Mouse (Mus musculus): ENCODE measurements around the gene Gm49361.

The Gm49361 gene

DNA sequence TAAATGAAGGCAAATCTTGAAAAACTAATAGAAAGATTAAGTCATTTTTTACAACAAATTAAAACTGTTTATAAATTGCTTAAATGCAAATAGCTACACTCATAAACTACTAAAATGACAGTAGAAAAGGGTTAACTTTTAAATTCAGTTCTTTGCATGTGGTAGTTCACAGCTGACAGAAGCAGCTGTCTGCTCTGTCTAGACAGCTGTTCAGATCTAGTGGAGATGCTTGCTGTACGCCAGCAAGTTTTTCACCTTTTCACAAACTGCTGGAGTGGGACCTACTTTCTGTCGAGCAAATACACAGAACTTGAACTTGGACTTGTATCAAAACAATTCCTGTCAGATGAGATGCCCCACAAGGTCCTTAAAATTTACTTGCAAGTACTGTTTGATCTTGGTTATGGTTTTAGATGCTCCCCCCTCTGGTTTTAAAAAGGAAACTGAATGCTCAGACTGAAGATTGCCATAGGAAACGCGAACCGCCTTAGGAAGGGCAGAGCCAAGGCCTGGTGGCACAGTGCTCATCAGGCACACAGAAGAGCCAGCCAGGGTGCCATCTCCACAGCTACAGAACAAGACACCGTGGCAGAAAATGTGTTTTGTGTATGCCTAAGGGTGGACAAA is 129.5 kb downstream of the Gm49361 start:
- DNase-seq: no peak

DNA sequence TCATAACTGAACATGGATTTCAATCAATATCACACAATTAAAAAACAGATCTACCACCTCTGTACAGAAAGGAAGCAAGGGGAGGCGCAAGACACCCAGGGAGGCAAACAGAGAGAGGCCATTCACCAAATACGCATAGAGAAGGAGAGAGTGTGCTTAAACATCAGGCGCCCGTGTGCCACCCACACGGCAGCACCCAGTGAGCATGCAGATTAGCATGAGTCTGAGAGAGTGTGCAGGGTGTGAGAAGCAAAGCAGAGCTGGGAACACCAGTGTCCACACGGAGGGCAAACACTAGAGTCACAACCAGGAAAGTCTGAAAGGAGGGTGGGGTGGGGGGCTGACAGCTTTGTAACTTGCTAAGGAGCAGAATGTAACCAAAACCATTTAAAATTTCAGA is 130.1 kb downstream of the Gm49361 start:
- no peak for DNase-seq

DNA sequence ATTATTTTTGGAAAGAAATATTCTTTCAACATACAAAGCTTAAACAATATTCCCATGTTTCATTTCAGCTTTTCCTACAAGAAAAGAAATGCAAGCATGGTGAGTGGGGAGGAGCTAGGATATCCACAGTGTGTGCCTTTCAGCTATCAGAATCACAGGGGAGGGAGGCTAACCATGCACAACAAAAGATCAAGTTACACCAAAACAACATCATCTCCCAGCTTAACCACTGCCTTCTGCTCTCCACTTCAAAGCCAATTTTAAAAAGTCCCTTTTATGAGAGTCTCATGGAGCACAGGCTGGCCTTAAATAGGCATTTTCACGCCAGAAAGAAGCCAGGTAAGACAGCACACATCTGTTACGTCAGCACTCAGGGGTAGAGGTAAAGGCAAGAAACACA is 134.9 kb downstream of the Gm49361 start:
- no peak for DNase-seq

DNA sequence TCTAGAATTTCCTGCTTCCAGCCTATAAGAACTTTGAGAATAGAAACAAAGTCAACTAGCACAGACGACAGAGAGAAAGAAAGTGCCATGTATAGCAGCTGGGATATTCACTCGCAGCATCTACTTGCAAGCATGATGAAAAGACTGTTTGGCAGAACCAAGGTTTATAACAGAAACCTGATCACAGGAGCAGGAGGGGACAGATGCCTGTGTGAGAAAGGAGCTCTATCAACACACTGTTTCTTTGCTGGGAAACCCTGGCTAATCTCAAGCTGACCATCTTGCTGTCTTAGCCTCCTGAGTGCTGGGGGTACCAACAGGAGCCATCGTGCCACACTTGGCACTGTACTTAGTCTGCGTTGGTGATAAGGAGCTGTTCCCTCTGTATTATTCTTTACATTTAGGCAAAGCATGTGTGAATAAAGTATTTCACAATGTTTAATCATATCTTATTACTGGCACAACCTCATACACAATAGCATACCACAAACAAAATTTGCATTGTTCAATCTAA is 136.0 kb downstream of the Gm49361 start:
- no peak for DNase-seq

DNA sequence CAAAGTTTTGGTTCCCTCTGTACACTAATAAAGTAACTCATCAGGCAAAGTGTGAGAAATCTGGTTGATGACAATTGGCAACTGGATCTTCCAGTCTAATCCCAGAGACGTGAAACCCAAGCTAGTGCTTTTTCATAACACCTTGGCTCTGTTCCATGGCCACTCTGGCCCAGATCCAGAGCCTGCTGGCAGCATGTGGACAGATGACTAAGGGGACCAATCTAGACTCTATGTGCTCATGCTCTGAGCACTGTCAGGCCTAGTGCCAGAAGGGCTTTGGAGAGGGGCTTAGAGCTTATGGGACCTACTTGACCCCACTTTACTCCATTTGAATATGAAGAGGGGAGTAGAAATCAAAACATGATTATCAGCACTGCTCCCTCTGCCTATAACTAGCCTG is 138.4 kb downstream of the Gm49361 start:
- peak; percentile 85 to 91 for DNase-seq

DNA sequence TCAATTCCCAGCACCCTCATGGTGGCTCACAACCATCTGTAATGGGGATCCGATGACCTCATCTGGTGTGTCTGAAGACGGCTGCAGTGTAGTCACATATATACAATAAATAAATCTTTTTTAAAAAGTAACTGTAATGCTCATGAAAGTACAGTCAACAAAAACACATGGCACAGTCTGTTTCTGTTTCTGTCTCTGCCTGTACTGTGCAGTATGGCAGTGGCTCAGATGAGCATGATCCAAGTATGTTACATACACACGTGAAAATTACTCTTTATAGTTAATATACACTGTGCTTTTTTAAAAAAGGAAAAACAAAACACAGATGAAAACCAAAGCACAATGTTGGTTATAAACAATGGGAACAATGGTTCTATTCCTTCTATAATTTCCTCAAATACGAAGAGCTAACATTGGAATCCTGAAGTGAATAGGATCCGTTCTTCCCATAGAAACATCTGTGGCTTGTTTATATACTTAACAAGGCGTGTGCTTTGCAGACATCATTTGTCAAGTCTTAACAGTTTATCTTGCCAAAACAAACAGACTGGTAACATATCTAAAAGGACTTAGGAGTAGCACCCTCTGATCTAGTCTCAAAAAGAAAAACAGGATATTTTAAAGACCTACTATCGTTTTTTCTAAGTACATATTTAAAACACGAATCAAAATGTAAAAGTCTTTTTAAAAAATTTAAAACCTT is 139.1 kb downstream of the Gm49361 start:
- DNase-seq: no peak

DNA sequence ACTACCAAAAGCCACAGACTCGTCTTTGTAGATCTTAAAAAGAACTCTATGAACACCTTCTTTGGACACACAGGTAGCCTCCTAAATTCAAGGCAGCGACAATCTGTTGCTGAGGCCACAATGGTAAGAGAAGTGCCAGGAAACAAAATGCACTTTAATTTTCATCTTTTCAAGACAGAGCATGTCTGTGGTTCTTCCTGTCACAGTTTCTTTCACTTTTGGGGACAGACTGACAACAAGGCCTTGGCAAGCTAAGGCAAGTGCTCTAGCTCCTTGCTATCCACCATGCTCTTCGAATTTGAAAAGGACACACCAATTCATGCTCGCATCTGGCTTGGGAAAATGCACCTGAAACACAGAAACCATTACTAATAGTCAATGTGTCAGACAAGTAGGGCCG is 152.6 kb downstream of the Gm49361 start:
- no peak for DNase-seq

Data from kidney, postnatal 25 days (tissue).